Mouse (Mus musculus): ENCODE data around the gene Tfeb. TPM values are rescaled to one million over a fixed set of nuclear protein-coding genes. Genes with fewer than 3 reads are reported as not detected.

The Tfeb gene
- polyA plus RNA-seq, 1 experiment from 2014 or later = 2.8 TPM

DNA sequence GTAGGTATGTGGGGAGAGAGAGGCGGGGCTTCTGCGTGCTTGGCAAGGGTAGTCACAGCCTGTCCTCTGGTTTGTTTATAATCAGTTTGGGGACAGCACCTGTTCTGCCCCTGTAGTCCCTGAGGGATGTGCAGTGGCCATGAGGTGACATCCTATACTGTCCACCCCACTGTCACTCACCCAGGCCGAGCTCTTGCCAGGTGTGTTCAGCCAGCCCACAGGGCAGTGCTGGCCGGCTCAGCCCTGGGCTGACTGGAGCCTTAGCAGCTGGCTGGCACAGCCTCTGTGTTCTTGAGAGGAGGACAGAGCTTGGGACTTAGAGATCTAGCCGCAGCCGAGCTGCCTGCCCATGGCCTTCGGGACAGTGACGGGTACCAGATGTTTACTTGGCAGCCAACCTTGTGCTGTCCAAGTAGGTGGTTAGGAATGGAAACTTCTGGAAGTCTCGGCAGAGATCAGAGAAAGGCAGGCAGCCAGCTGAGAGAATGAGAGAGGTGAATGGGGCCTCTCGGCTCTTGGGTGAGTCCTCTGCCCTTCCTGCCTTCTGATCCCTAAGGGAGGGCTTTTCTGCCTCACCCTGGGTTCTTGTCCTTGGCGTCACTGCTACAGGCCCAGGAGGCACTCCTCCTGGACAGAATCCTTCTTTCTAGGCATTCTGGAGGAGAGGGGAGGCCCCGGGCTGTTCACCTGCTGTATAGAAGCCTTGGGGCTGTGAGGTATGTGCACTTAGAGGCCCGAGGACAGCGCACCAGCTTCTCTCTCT, 12.1 kb downstream of the Tfeb start:
- H3K4me3 ChIP-seq (replicated peaks; ENCODE audit: low read length) = no peak overlapping the region
- H3K9me3 ChIP-seq (ENCODE audit: control insufficient read depth, low read length) = no peaks in the 10 kb centered on the region
- no peak overlapping the region for H3K27ac ChIP-seq
- no peaks in the 10 kb centered on the region for H3K36me3 ChIP-seq (replicated peaks; ENCODE audit: control insufficient read depth, insufficient read depth)
- H3K4me1 ChIP-seq (replicated peaks; ENCODE audit: control insufficient read depth, insufficient read depth, low read length) = no peaks in the 10 kb centered on the region
- H3K4me2 ChIP-seq (replicated peaks) = no peak overlapping the region
- no peak for DNase-seq (ENCODE audit: low spot score)
- no peak for ATAC-seq (ENCODE audit: low FRiP score)
- 76% methylated on average over 14 of the region's 14 CpGs for WGBS
- H3K9ac ChIP-seq = no peak overlapping the region
- no peaks in the 10 kb centered on the region for H3K27me3 ChIP-seq (ENCODE audit: control insufficient read depth, insufficient read depth, low read length)

- Histone ChIP-seq H3K9ac (no peak overlapping the region), H3K4me1 (replicated peaks; ENCODE audit: control insufficient read depth, insufficient read depth, low read length) (no peaks in the 10 kb centered on the region), H3K27ac (no peak overlapping the region), H3K4me2 (replicated peaks) (no peak overlapping the region), H3K4me3 (replicated peaks; ENCODE audit: low read length) (no peak overlapping the region), H3K9me3 (ENCODE audit: control insufficient read depth, low read length) (no peaks in the 10 kb centered on the region), H3K36me3 (replicated peaks; ENCODE audit: control insufficient read depth, insufficient read depth) (no peaks in the 10 kb centered on the region), H3K27me3 (ENCODE audit: control insufficient read depth, insufficient read depth, low read length) (no peaks in the 10 kb centered on the region)
- ATAC-seq (ENCODE audit: low FRiP score) = no peak
- WGBS = 76% methylated on average over 3 of the region's 3 CpGs
- no peak for DNase-seq (ENCODE audit: low spot score)
Measured at GRCm38 (mm10) chr17:47749626-47750025, 12.8 kb downstream of the Tfeb start.

- no peak overlapping the region for H3K9ac ChIP-seq
- H3K4me2 ChIP-seq (replicated peaks) = no peak overlapping the region
- no peaks in the 10 kb centered on the region for H3K36me3 ChIP-seq (replicated peaks; ENCODE audit: control insufficient read depth, insufficient read depth)
- H3K9me3 ChIP-seq (ENCODE audit: control insufficient read depth, low read length) = no peaks in the 10 kb centered on the region
- no peaks in the 10 kb centered on the region for H3K4me1 ChIP-seq (replicated peaks; ENCODE audit: control insufficient read depth, insufficient read depth, low read length)
- ATAC-seq (ENCODE audit: low FRiP score) = no peak
- no peak overlapping the region for H3K27ac ChIP-seq
- no peak for DNase-seq (ENCODE audit: low spot score)
- H3K27me3 ChIP-seq (ENCODE audit: control insufficient read depth, insufficient read depth, low read length) = no peaks in the 10 kb centered on the region
- whole genome bisulfite sequencing = 46% methylated on average over 6 of the region's 6 CpGs
- no peak overlapping the region for H3K4me3 ChIP-seq (replicated peaks; ENCODE audit: low read length)
Measured at GRCm38 (mm10) chr17:47750101-47750500, 13.3 kb downstream of the Tfeb start.

DNA sequence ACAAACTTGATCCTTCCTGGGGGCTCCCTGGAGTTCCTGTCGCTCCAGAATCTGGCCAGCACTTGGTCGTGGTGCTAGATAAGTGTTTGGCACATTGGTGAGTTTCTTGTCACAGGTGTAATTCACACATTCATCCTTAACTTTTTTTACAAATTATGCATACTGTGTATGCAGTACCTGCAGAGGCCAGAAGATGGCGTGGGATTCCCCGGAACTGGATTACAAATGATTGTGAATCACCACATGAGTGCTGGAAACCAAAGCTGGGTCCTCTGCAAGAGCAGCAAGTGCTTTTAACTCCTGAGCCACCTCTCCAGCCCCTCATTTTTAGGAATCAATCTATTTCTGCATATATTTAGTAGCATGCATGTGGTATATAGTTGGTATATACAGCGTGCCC, 15.0 kb downstream of the Tfeb start:
- ATAC-seq (ENCODE audit: low FRiP score) = no peak
- Histone ChIP-seq H3K4me3 (replicated peaks; ENCODE audit: low read length) (no peak overlapping the region), H3K4me1 (replicated peaks; ENCODE audit: control insufficient read depth, insufficient read depth, low read length) (no peaks in the 10 kb centered on the region), H3K27me3 (ENCODE audit: control insufficient read depth, insufficient read depth, low read length) (no peaks in the 10 kb centered on the region), H3K4me2 (replicated peaks) (no peak overlapping the region), H3K27ac (no peak overlapping the region), H3K9ac (no peak overlapping the region), H3K36me3 (replicated peaks; ENCODE audit: control insufficient read depth, insufficient read depth) (no peaks in the 10 kb centered on the region), H3K9me3 (ENCODE audit: control insufficient read depth, low read length) (no peaks in the 10 kb centered on the region)
- DNase-seq (ENCODE audit: low spot score) = no peak
- 76% methylated on average over 5 of the region's 5 CpGs for WGBS

GRCm38 (mm10) chr17:47753130-47753775, 16.4 kb downstream of the Tfeb start:
- ATAC-seq (ENCODE audit: low FRiP score) (no peak), DNase-seq (ENCODE audit: low spot score) (no peak)
- Histone ChIP-seq H3K4me1 (replicated peaks; ENCODE audit: control insufficient read depth, insufficient read depth, low read length) (no peaks in the 10 kb centered on the region), H3K27ac (no peak overlapping the region), H3K27me3 (ENCODE audit: control insufficient read depth, insufficient read depth, low read length) (no peaks in the 10 kb centered on the region), H3K4me3 (replicated peaks; ENCODE audit: low read length) (no peak overlapping the region), H3K4me2 (replicated peaks) (no peak overlapping the region), H3K9me3 (ENCODE audit: control insufficient read depth, low read length) (no peaks in the 10 kb centered on the region), H3K9ac (no peak overlapping the region), H3K36me3 (replicated peaks; ENCODE audit: control insufficient read depth, insufficient read depth) (no peaks in the 10 kb centered on the region)
- 86% methylated on average over 8 of the region's 8 CpGs for WGBS

- no peaks in the 10 kb centered on the region for H3K27me3 ChIP-seq (ENCODE audit: control insufficient read depth, insufficient read depth, low read length)
- H3K4me2 ChIP-seq (replicated peaks) = no peak overlapping the region
- H3K4me3 ChIP-seq (replicated peaks; ENCODE audit: low read length) = no peak overlapping the region
- ATAC-seq (ENCODE audit: low FRiP score) (no peak), DNase-seq (ENCODE audit: low spot score) (no peak)
- H3K27ac ChIP-seq = no peak overlapping the region
- no peaks in the 10 kb centered on the region for H3K9me3 ChIP-seq (ENCODE audit: control insufficient read depth, low read length)
- 84% methylated on average over 11 of the region's 13 CpGs for WGBS
- no peak overlapping the region for H3K9ac ChIP-seq
- H3K36me3 ChIP-seq (replicated peaks; ENCODE audit: control insufficient read depth, insufficient read depth) = no peaks in the 10 kb centered on the region
- no peaks in the 10 kb centered on the region for H3K4me1 ChIP-seq (replicated peaks; ENCODE audit: control insufficient read depth, insufficient read depth, low read length)
Measured at GRCm38 (mm10) chr17:47754246-47754645, 17.4 kb downstream of the Tfeb start.

DNA sequence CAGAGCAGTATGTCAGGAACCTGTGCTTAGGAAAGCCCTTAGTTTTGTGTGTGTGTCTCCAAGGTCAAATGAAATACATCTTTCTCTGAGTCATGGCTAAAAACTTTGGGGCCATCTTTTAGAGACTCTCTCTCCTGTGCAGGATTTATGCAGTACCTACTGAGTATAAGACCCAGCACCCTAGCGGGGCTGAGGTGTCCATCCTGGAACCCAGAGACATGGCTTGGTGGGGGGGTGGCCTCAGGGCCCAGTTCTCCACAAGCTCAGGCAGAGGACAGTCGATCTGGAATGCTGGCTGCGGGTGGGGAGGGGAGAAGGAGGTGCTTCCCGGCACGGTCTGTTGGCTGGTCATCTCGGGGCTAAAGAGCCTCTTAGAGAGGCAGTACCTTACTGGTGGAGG, 19.5 kb downstream of the Tfeb start:
- no peaks in the 10 kb centered on the region for H3K4me1 ChIP-seq (replicated peaks; ENCODE audit: control insufficient read depth, insufficient read depth, low read length)
- H3K36me3 ChIP-seq (replicated peaks; ENCODE audit: control insufficient read depth, insufficient read depth) = no peaks in the 10 kb centered on the region
- 45% methylated on average over 6 of the region's 6 CpGs for WGBS
- no peak overlapping the region for H3K4me2 ChIP-seq (replicated peaks)
- H3K9ac ChIP-seq = no peak overlapping the region
- H3K4me3 ChIP-seq (replicated peaks; ENCODE audit: low read length) = no peak overlapping the region
- ATAC-seq (ENCODE audit: low FRiP score) (no peak), DNase-seq (ENCODE audit: low spot score) (no peak)
- no peaks in the 10 kb centered on the region for H3K27me3 ChIP-seq (ENCODE audit: control insufficient read depth, insufficient read depth, low read length)
- no peaks in the 10 kb centered on the region for H3K9me3 ChIP-seq (ENCODE audit: control insufficient read depth, low read length)
- no peak overlapping the region for H3K27ac ChIP-seq

DNA sequence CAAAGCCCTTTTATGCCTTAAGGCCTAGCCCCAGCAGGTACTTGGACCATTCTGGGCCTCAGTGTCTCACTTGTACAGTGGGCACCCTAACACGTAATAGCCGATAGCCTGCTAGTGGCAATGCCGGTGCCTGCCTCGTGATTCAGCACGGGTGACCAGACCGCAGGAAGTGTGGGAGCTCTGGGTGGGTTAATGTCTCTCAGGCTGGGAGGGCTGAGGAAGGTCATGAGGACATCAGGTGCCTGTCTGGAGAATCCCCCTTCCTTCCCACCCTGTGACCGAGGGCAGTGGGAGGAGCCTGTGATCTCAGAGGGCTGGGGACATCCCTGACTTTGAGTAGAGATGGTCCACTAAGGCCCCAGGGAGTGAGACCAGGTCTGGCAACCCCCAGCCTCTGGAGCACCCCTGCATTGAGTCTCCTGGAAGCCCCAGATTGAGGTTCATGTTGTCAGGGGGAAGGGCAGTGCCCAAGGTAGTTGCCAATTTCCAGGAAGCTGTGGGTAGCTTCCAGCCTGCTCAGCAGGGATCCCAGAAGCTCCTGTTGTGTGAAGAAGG, 20.3 kb downstream of the Tfeb start:
- Histone ChIP-seq H3K4me3 (replicated peaks; ENCODE audit: low read length) (no peak overlapping the region), H3K9ac (no peak overlapping the region), H3K27ac (no peak overlapping the region), H3K36me3 (replicated peaks; ENCODE audit: control insufficient read depth, insufficient read depth) (no peaks in the 10 kb centered on the region), H3K4me1 (replicated peaks; ENCODE audit: control insufficient read depth, insufficient read depth, low read length) (peaks cover 2% of the 10 kb centered on the region; the same call in 1 of the 2 replicates), H3K9me3 (ENCODE audit: control insufficient read depth, low read length) (no peaks in the 10 kb centered on the region), H3K4me2 (replicated peaks) (no peak overlapping the region), H3K27me3 (ENCODE audit: control insufficient read depth, insufficient read depth, low read length) (no peaks in the 10 kb centered on the region)
- WGBS = 87% methylated on average over 7 of the region's 7 CpGs
- DNase-seq (ENCODE audit: low spot score) = no peak
- ATAC-seq (ENCODE audit: low FRiP score) = no peak

- no peak overlapping the region for H3K27ac ChIP-seq
- no peak overlapping the region for H3K9ac ChIP-seq
- no peaks in the 10 kb centered on the region for H3K9me3 ChIP-seq (ENCODE audit: control insufficient read depth, low read length)
- no peaks in the 10 kb centered on the region for H3K27me3 ChIP-seq (ENCODE audit: control insufficient read depth, insufficient read depth, low read length)
- DNase-seq (ENCODE audit: low spot score) (no peak), ATAC-seq (ENCODE audit: low FRiP score) (no peak)
- H3K4me2 ChIP-seq (replicated peaks) = no peak overlapping the region
- H3K4me1 ChIP-seq (replicated peaks; ENCODE audit: control insufficient read depth, insufficient read depth, low read length) = peaks cover 8% of the 10 kb centered on the region
- no peaks in the 10 kb centered on the region for H3K36me3 ChIP-seq (replicated peaks; ENCODE audit: control insufficient read depth, insufficient read depth)
- 72% methylated on average over 15 of the region's 15 CpGs for WGBS
- H3K4me3 ChIP-seq (replicated peaks; ENCODE audit: low read length) = no peak overlapping the region
Measured at GRCm38 (mm10) chr17:47759702-47760410, 23.0 kb downstream of the Tfeb start.
